Mouse (Mus musculus): ENCODE measurements at regions not wholly inside any gene's neighbourhood (a gene's known extent, or its start where the extent isn't known, plus 50 kb on each side); places are given as distances from the start of the nearest gene placed in this dataset.
"Not testable (repeated sequence)": the region's sequence is repeated elsewhere in the genome, so short reads cannot be mapped to it uniquely, and the experiment has no call there.

GRCm38 (mm10) chr2:100918122-100918521 is 706.4 kb upstream of the Rag2 start:
- no peaks in the 10 kb centered on the region for H3K9me3 ChIP-seq (replicated peaks; ENCODE audit: control insufficient read depth, low read length, poor library complexity, severe bottlenecking)
- WGBS = 78% methylated on average over 3 of the region's 3 CpGs
- no peaks in the 10 kb centered on the region for H3K36me3 ChIP-seq (ENCODE audit: control insufficient read depth, insufficient read depth, low read length)
- no peaks in the 10 kb centered on the region for H3K27me3 ChIP-seq (ENCODE audit: control insufficient read depth, insufficient read depth, low read depth, low read length)
- no peak for ATAC-seq
- H3K4me3 ChIP-seq (ENCODE audit: low read depth, low read length) = no peak overlapping the region
- H3K4me1 ChIP-seq (ENCODE audit: control insufficient read depth, insufficient read depth, low read length) = no peaks in the 10 kb centered on the region
- H3K27ac ChIP-seq (ENCODE audit: low read length) = no peak overlapping the region
- no peak overlapping the region for H3K4me2 ChIP-seq (ENCODE audit: low read length)
- no peak overlapping the region for H3K9ac ChIP-seq (ENCODE audit: low read depth, low read length)

GRCm38 (mm10) chr2:100919537-100920212 is 704.8 kb upstream of the Rag2 start:
- no peak for ATAC-seq
- Histone ChIP-seq H3K4me2 (ENCODE audit: low read length) (no peak overlapping the region), H3K9ac (ENCODE audit: low read depth, low read length) (no peak overlapping the region), H3K36me3 (ENCODE audit: control insufficient read depth, insufficient read depth, low read length) (no peaks in the 10 kb centered on the region), H3K27ac (ENCODE audit: low read length) (no peak overlapping the region), H3K4me3 (ENCODE audit: low read depth, low read length) (no peak overlapping the region), H3K27me3 (ENCODE audit: control insufficient read depth, insufficient read depth, low read depth, low read length) (no peaks in the 10 kb centered on the region), H3K4me1 (ENCODE audit: control insufficient read depth, insufficient read depth, low read length) (no peaks in the 10 kb centered on the region), H3K9me3 (replicated peaks; ENCODE audit: control insufficient read depth, low read length, poor library complexity, severe bottlenecking) (no peaks in the 10 kb centered on the region)
- 83% methylated on average over 1 of the region's 1 CpGs for WGBS

GRCm38 (mm10) chr2:100948632-100949031 is 675.9 kb upstream of the Rag2 start:
- H3K4me3 ChIP-seq (ENCODE audit: low read depth, low read length); H3K27me3 ChIP-seq (ENCODE audit: control insufficient read depth, insufficient read depth, low read depth, low read length); ATAC-seq; H3K4me1 ChIP-seq (ENCODE audit: control insufficient read depth, insufficient read depth, low read length); H3K9ac ChIP-seq (ENCODE audit: low read depth, low read length); H3K4me2 ChIP-seq (ENCODE audit: low read length); H3K9me3 ChIP-seq (replicated peaks; ENCODE audit: control insufficient read depth, low read length, poor library complexity, severe bottlenecking); H3K36me3 ChIP-seq (ENCODE audit: control insufficient read depth, insufficient read depth, low read length); H3K27ac ChIP-seq (ENCODE audit: low read length): not testable (repeated sequence)
- 48% methylated on average over 3 of the region's 3 CpGs for WGBS

- ATAC-seq = no peak
- no peaks in the 10 kb centered on the region for H3K27me3 ChIP-seq (ENCODE audit: control insufficient read depth, insufficient read depth, low read depth, low read length)
- H3K36me3 ChIP-seq (ENCODE audit: control insufficient read depth, insufficient read depth, low read length) = no peaks in the 10 kb centered on the region
- H3K4me1 ChIP-seq (ENCODE audit: control insufficient read depth, insufficient read depth, low read length) = no peaks in the 10 kb centered on the region
- 97% methylated on average over 1 of the region's 1 CpGs for WGBS
- no peak overlapping the region for H3K4me2 ChIP-seq (ENCODE audit: low read length)
- H3K9me3 ChIP-seq (replicated peaks; ENCODE audit: control insufficient read depth, low read length, poor library complexity, severe bottlenecking) = no peaks in the 10 kb centered on the region
- H3K27ac ChIP-seq (ENCODE audit: low read length) = no peak overlapping the region
- H3K9ac ChIP-seq (ENCODE audit: low read depth, low read length) = no peak overlapping the region
- H3K4me3 ChIP-seq (ENCODE audit: low read depth, low read length) = no peak overlapping the region
Observed at GRCm38 (mm10) chr2:100959412-100959811, 665.1 kb upstream of the Rag2 start.

- no peak overlapping the region for H3K4me3 ChIP-seq (ENCODE audit: low read depth, low read length)
- no peaks in the 10 kb centered on the region for H3K27me3 ChIP-seq (ENCODE audit: control insufficient read depth, insufficient read depth, low read depth, low read length)
- no peaks in the 10 kb centered on the region for H3K9me3 ChIP-seq (replicated peaks; ENCODE audit: control insufficient read depth, low read length, poor library complexity, severe bottlenecking)
- no peak overlapping the region for H3K4me2 ChIP-seq (ENCODE audit: low read length)
- WGBS = 86% methylated on average over 2 of the region's 2 CpGs
- H3K27ac ChIP-seq (ENCODE audit: low read length) = no peak overlapping the region
- no peak for ATAC-seq
- H3K36me3 ChIP-seq (ENCODE audit: control insufficient read depth, insufficient read depth, low read length) = no peaks in the 10 kb centered on the region
- no peak overlapping the region for H3K9ac ChIP-seq (ENCODE audit: low read depth, low read length)
- H3K4me1 ChIP-seq (ENCODE audit: control insufficient read depth, insufficient read depth, low read length) = no peaks in the 10 kb centered on the region
Observed at GRCm38 (mm10) chr2:100964584-100964983, 659.9 kb upstream of the Rag2 start.

GRCm38 (mm10) chr2:100977202-100977601 is 647.3 kb upstream of the Rag2 start:
- Histone ChIP-seq H3K9ac (ENCODE audit: low read depth, low read length) (no peak overlapping the region), H3K4me1 (ENCODE audit: control insufficient read depth, insufficient read depth, low read length) (no peaks in the 10 kb centered on the region), H3K27ac (ENCODE audit: low read length) (no peak overlapping the region), H3K9me3 (replicated peaks; ENCODE audit: control insufficient read depth, low read length, poor library complexity, severe bottlenecking) (no peaks in the 10 kb centered on the region), H3K4me2 (ENCODE audit: low read length) (no peak overlapping the region), H3K27me3 (ENCODE audit: control insufficient read depth, insufficient read depth, low read depth, low read length) (no peaks in the 10 kb centered on the region), H3K36me3 (ENCODE audit: control insufficient read depth, insufficient read depth, low read length) (no peaks in the 10 kb centered on the region), H3K4me3 (ENCODE audit: low read depth, low read length) (no peak overlapping the region)
- ATAC-seq = no peak

- no peaks in the 10 kb centered on the region for H3K9me3 ChIP-seq (replicated peaks; ENCODE audit: control insufficient read depth, low read length, poor library complexity, severe bottlenecking)
- no peak for ATAC-seq
- no peak overlapping the region for H3K4me2 ChIP-seq (ENCODE audit: low read length)
- no peaks in the 10 kb centered on the region for H3K4me1 ChIP-seq (ENCODE audit: control insufficient read depth, insufficient read depth, low read length)
- no peaks in the 10 kb centered on the region for H3K36me3 ChIP-seq (ENCODE audit: control insufficient read depth, insufficient read depth, low read length)
- 69% methylated on average over 1 of the region's 1 CpGs for WGBS
- no peak overlapping the region for H3K27ac ChIP-seq (ENCODE audit: low read length)
- no peak overlapping the region for H3K4me3 ChIP-seq (ENCODE audit: low read depth, low read length)
- H3K27me3 ChIP-seq (ENCODE audit: control insufficient read depth, insufficient read depth, low read depth, low read length) = no peaks in the 10 kb centered on the region
- H3K9ac ChIP-seq (ENCODE audit: low read depth, low read length) = no peak overlapping the region
Observed at GRCm38 (mm10) chr2:100982362-100982761, 642.2 kb upstream of the Rag2 start.

- no peaks in the 10 kb centered on the region for H3K27me3 ChIP-seq (ENCODE audit: control insufficient read depth, insufficient read depth, low read depth, low read length)
- H3K4me1 ChIP-seq (ENCODE audit: control insufficient read depth, insufficient read depth, low read length) = no peaks in the 10 kb centered on the region
- no peak overlapping the region for H3K4me2 ChIP-seq (ENCODE audit: low read length)
- no peaks in the 10 kb centered on the region for H3K9me3 ChIP-seq (replicated peaks; ENCODE audit: control insufficient read depth, low read length, poor library complexity, severe bottlenecking)
- WGBS = 91% methylated on average over 3 of the region's 3 CpGs
- no peak for ATAC-seq
- H3K4me3 ChIP-seq (ENCODE audit: low read depth, low read length) = no peak overlapping the region
- H3K9ac ChIP-seq (ENCODE audit: low read depth, low read length) = no peak overlapping the region
- H3K36me3 ChIP-seq (ENCODE audit: control insufficient read depth, insufficient read depth, low read length) = no peaks in the 10 kb centered on the region
- no peak overlapping the region for H3K27ac ChIP-seq (ENCODE audit: low read length)
Observed at GRCm38 (mm10) chr2:101015353-101015752, 609.2 kb upstream of the Rag2 start.

GRCm38 (mm10) chr2:101019384-101019783 is 605.1 kb upstream of the Rag2 start:
- 94% methylated on average over 2 of the region's 2 CpGs for WGBS
- no peaks in the 10 kb centered on the region for H3K36me3 ChIP-seq (ENCODE audit: control insufficient read depth, insufficient read depth, low read length)
- H3K4me3 ChIP-seq (ENCODE audit: low read depth, low read length) = no peak overlapping the region
- H3K9me3 ChIP-seq (replicated peaks; ENCODE audit: control insufficient read depth, low read length, poor library complexity, severe bottlenecking) = no peaks in the 10 kb centered on the region
- H3K27me3 ChIP-seq (ENCODE audit: control insufficient read depth, insufficient read depth, low read depth, low read length) = no peaks in the 10 kb centered on the region
- no peaks in the 10 kb centered on the region for H3K4me1 ChIP-seq (ENCODE audit: control insufficient read depth, insufficient read depth, low read length)
- H3K9ac ChIP-seq (ENCODE audit: low read depth, low read length) = no peak overlapping the region
- H3K27ac ChIP-seq (ENCODE audit: low read length) = no peak overlapping the region
- no peak overlapping the region for H3K4me2 ChIP-seq (ENCODE audit: low read length)
- no peak for ATAC-seq
